Mouse (Mus musculus) neural tube, embryonic 13.5 days (tissue): ENCODE data around the gene Tma7. TPM values are rescaled to one million over a fixed set of nuclear protein-coding genes. Genes with fewer than 3 reads are reported as not detected.

Source experiments
- ATAC-seq: fragments of 200-750 bp; cut with Nextera tagmentation; 2 replicates; pipeline ENCODE4 v1.8.0; 2017; ENCODE audit warnings: low read depth, mild to moderate bottlenecking, moderate TSS enrichment, moderate library complexity
- H3K27ac ChIP-seq: fragments of 300-500 bp; sonication (generic); replicated peaks from 2 replicates; pipeline ENCODE4 v1.5.1; 2015; ENCODE audit warnings: moderate library complexity, mild to moderate bottlenecking, inconsistent platforms
- H3K27me3 ChIP-seq: fragments of 300-500 bp; sonication (generic); 2 replicates; pipeline ENCODE4 v1.6.1; 2015; ENCODE audit warnings: mild to moderate bottlenecking, inconsistent platforms
- H3K36me3 ChIP-seq: fragments of 300-500 bp; sonication (generic); 2 replicates; pipeline ENCODE4 v1.6.1; 2015; ENCODE audit warnings: mild to moderate bottlenecking, inconsistent platforms
- H3K4me1 ChIP-seq: fragments of 300-500 bp; sonication (generic); replicated peaks from 2 replicates; pipeline ENCODE4 v1.6.1; 2015; ENCODE audit warnings: inconsistent platforms
- H3K4me2 ChIP-seq: fragments of 300-500 bp; sonication (generic); 2 replicates; pipeline ENCODE4 v1.6.1; 2015; ENCODE audit warnings: inconsistent platforms, mild to moderate bottlenecking, moderate library complexity
- H3K4me3 ChIP-seq: fragments of 300-500 bp; sonication (generic); 2 replicates; pipeline ENCODE4 v1.5.1; 2015; ENCODE audit warnings: mild to moderate bottlenecking, inconsistent platforms
- H3K9ac ChIP-seq: fragments of 300-500 bp; sonication (generic); 2 replicates; pipeline ENCODE4 v1.6.1; 2015; ENCODE audit warnings: moderate library complexity, mild to moderate bottlenecking, inconsistent platforms
- H3K9me3 ChIP-seq: fragments of 300-500 bp; sonication (generic); 2 replicates; pipeline ENCODE4 v1.6.1; 2016; ENCODE audit warnings: inconsistent platforms
- WGBS: fragments of 180-500 bp; shearing (Covaris S2); methylation state at CpG from one replicate; pipeline ENCODE4 v1.1.7; 2015; 5-methylcytosine and 5-hydroxymethylcytosine counted together
- polyA plus RNA-seq: library from polyadenylated mRNA; unstranded; fragments of >200 nt; fragmentation: Nextera tagmentation; extraction: Ambion mirVana; gene quantifications from 2 replicates; pipeline ENCODE4 v1.2.1, GENCODE M21; 2015

Gene Tma7
- polyA plus RNA-seq, 1 experiment from 2014 or later, result 792 TPM

DNA sequence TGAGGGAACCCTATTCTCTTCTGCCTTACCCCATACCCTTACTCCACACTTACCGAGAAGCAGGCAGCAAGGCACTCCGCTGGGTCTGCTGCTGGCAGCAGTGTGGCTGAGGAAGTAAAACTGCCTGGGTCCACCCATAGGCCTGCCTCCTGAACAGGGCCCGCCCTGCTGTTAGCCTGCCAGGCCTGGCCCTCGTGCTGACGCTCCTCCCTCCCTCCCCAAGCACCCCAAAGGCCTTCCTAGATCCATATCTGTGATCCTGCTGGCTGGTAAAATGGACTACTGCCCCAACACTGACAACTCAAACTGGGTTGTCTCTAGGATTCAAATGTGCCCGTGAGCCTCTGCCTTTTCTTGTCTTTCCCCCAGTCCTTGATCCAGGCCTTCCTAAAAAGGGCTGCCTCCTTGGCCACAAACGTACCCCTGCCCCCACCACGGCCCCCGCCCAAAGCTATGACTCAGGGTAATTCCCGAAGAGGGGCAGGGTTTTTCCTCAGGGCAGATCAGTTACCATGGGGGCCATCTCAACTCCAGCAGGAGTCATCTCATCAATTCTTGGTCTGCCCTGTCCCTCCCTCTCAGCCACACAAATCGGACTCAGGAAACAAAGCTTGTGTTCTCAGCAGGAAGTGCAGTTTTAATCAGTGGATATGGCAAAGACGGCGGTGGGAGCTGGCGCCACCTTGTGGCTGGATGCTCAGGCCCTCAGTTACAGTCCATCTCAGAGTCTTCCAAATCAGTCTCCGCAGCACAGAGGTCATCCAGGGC is 23.1 kb downstream of the Tma7 start, which contains the start of gene Trex1:
TSS of gene Trex1 (minus strand) at position 599 of the 768 bp plus-strand sequence.
- peak within 1 kb of the TSS; percentile 75 for H3K9ac ChIP-seq
- peaks cover 25% of the 10 kb centered on the region for H3K4me1 ChIP-seq
- peak within 1 kb of the TSS; percentile 91 for H3K27ac ChIP-seq
- H3K27me3 ChIP-seq, result no peaks in the 10 kb centered on the region
- peak within 1 kb of the TSS; percentile 38 for H3K4me3 ChIP-seq
- ATAC-seq, result peak; percentile 79
- WGBS, result 22% methylated on average over 15 of the region's 15 CpGs
- H3K4me2 ChIP-seq, result peak within 1 kb of the TSS; percentile 61
- H3K9me3 ChIP-seq, result no peaks in the 10 kb centered on the region
- H3K36me3 ChIP-seq, result peaks cover 75% of the 10 kb centered on the region

DNA sequence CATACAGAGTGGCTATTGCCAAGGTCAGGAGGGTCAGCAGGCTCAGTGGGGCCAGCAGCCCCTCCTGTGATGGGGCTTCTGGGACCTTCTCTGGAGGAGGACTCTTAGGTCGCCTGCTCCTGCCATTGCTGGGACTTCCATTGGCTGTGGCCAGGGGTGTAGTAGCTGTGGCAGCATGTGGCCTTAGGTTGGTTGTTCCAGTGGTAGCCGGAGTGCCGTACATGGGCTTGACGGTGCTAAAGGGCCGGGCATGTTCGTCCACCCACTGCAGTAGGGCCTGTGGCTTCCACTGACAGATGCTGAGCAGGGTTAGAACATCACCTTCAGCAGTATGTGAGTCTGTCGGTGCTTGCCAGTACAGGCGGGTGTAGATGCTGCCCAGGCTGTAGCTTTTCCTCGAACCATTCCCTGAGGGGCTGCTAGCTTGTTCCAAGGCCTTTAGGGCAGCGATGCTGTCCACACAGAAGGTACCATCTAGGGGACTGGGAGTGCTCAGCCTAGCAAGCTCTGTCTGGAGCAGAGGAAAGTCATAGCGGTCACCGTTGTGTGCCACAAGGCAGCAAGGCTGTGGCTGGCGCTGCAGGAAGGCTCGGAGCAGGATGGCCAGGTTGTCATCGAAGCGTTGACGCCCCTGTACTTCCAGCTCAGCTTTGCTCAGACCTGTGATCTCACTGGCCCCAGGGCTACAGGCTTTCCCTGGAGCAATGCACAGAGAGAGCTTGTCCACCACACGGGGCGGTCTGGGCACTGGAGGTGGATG is 24.2 kb downstream of the Tma7 start:
- H3K36me3 ChIP-seq, result peaks cover 63% of the 10 kb centered on the region
- no peak overlapping the region for H3K27ac ChIP-seq
- WGBS, result 93% methylated on average over 19 of the region's 19 CpGs
- H3K4me2 ChIP-seq, result peak overlapping the region; percentile 61
- peak overlapping the region; percentile 38; the same call in 1 of the 2 replicates for H3K4me3 ChIP-seq
- peak overlapping the region; percentile 75 for H3K9ac ChIP-seq
- H3K4me1 ChIP-seq, result peaks cover 25% of the 10 kb centered on the region
- no peak for ATAC-seq
- H3K27me3 ChIP-seq, result no peaks in the 10 kb centered on the region
- no peaks in the 10 kb centered on the region for H3K9me3 ChIP-seq

DNA sequence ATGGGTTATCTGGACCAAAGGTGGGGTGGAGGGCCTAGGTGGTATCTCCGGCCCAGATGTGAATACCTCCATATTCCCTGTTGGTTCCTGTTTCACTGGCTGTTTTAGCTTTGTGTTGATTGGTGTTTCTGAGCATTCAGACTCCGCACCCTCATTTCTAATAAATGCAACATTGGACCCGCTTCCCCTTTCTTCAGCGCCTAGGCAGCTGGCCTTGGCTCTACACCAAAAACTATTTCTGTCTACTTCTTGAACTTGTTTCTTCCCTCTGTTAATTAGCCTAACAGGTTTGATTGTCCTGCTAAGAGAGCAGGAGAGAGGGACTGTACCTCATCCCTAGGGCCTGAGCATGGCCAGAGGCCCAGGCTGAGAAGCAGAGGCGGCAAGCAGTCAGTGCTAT is 24.8 kb downstream of the Tma7 start:
- WGBS, result 97% methylated on average over 5 of the region's 5 CpGs
- no peak overlapping the region for H3K4me3 ChIP-seq
- H3K4me1 ChIP-seq, result peaks cover 25% of the 10 kb centered on the region
- no peaks in the 10 kb centered on the region for H3K27me3 ChIP-seq
- no peak overlapping the region for H3K9ac ChIP-seq
- peaks cover 57% of the 10 kb centered on the region for H3K36me3 ChIP-seq
- H3K27ac ChIP-seq, result no peak overlapping the region
- H3K9me3 ChIP-seq, result no peaks in the 10 kb centered on the region
- no peak for ATAC-seq
- H3K4me2 ChIP-seq, result no peak overlapping the region

DNA sequence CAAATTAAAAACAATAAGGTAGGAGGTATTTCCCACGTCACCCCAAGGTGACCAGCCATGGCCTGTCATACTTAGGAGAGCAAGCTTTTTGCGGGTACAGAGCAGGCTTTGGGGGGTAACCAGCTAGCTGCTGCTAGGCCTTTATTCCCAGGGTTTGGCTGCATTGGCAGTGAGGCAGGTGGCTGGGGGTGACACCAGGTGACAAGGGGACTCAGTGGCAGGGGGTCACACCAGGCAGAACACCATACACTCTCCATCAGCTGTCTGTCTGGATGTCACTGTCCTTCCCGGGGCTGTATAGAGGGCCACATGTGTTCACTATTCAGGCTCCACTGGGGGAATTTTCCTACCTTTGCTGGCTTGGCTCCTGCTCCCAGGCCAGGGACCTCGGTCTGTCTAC is 25.5 kb downstream of the Tma7 start:
- peaks cover 25% of the 10 kb centered on the region for H3K4me1 ChIP-seq
- no peak overlapping the region for H3K4me3 ChIP-seq
- no peaks in the 10 kb centered on the region for H3K27me3 ChIP-seq
- WGBS, result 89% methylated on average over 4 of the region's 4 CpGs
- no peak overlapping the region for H3K9ac ChIP-seq
- peaks cover 51% of the 10 kb centered on the region for H3K36me3 ChIP-seq
- H3K4me2 ChIP-seq, result no peak overlapping the region
- H3K27ac ChIP-seq, result no peak overlapping the region
- no peaks in the 10 kb centered on the region for H3K9me3 ChIP-seq
- no peak for ATAC-seq

DNA sequence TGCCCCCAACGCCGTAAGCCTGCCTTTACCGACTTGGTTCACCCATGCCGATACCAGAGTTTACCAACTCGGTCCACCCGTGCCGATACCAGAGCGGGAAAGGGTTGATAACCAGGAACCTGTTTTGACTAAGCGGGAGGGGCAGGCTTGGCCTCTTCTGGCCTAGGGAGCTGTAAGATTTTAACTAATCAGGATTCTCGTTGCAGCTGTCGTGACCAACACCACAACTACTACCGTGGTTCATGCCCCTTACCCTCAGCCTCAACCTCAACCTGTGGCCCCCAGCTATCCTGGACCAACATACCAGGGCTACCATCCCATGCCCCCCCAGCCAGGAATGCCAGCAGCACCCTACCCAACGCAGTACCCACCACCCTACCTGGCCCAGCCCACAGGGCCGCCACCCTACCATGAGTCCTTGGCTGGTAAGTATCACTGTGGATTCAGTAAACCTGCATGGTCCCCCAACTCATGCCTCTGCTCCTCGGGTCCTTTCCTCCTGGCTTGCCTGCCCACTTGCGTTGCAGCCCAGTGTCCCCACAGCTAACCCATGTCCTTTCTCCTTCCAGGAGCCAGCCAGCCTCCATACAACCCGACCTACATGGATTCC is 26.2 kb downstream of the Tma7 start:
- ATAC-seq, result no peak
- Histone ChIP-seq H3K4me2 (no peak overlapping the region), H3K36me3 (peaks cover 47% of the 10 kb centered on the region), H3K4me3 (no peak overlapping the region), H3K9me3 (no peaks in the 10 kb centered on the region), H3K27ac (no peak overlapping the region), H3K9ac (no peak overlapping the region), H3K27me3 (no peaks in the 10 kb centered on the region), H3K4me1 (peaks cover 25% of the 10 kb centered on the region)
- WGBS, result 91% methylated on average over 17 of the region's 17 CpGs

DNA sequence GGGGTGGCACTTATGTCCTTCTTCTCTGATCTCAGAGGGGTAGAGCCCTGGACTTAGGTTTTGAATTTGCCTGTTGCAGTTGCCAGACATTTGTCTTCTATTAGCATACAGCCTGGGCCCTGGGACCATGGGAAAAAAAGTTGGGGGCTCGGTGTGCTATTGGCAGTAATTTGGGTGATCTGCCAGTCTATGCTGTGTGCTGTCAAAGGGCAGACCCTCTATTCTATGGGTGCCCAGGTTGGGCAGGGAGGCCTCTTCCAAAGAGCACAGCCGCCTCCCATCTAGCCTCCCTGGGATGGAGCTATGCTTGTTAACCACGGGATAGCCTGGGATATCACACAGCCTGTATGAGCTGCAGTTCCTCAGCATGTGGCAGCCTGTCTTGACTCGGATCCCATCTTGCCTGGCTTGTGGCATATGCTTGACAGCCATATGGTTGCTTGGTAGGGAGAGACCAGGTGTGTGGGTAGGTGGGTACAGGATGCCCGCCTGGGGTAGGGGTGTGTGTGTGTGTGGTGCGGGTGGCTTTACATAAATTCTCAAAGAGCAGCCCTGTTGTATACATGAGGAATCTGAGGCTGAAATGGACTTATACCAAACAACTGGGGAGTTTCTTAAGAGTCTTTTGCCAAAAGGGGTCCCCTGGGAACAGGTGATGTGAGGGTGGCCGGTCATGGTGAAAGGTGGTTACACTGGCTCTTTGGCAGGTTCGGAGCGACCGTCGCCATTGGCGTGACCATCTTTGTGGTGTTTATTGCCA is 26.9 kb downstream of the Tma7 start:
- WGBS, result 89% methylated on average over 12 of the region's 12 CpGs
- Histone ChIP-seq H3K27me3 (no peaks in the 10 kb centered on the region), H3K27ac (peak overlapping the region; percentile 75), H3K4me2 (peak overlapping the region; percentile 55), H3K4me1 (peaks cover 25% of the 10 kb centered on the region), H3K36me3 (peaks cover 39% of the 10 kb centered on the region), H3K9ac (peak overlapping the region; percentile 60), H3K4me3 (peak overlapping the region; percentile 32), H3K9me3 (no peaks in the 10 kb centered on the region)
- ATAC-seq, result no peak

DNA sequence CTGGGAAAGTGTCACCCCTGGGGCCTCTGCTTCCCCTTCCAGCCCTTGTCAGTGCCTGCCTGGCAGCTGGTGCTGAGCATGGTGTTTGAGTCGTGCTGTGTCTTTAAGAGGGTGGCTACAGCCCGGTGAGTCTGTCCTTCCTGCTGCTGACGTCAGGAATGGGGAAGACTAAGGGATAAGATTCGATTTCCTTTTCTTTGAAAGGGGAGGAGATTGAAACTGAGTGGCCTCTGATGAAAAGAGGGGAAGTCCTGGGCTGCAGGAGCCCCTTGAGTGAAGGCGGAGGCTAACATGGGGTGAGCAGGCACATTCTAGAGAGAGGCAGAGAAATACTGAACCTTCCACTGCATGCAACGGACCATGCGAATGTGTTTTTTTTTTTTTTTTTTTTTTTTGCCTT is 27.7 kb downstream of the Tma7 start:
- H3K36me3 ChIP-seq, result peaks cover 32% of the 10 kb centered on the region
- H3K27ac ChIP-seq, result peak overlapping the region; percentile 75
- no peaks in the 10 kb centered on the region for H3K27me3 ChIP-seq
- no peaks in the 10 kb centered on the region for H3K9me3 ChIP-seq
- peak overlapping the region; percentile 60 for H3K9ac ChIP-seq
- WGBS, result 16% methylated on average over 6 of the region's 7 CpGs
- H3K4me1 ChIP-seq, result peaks cover 25% of the 10 kb centered on the region
- H3K4me2 ChIP-seq, result peak overlapping the region; percentile 55
- ATAC-seq, result peak; percentile 76
- H3K4me3 ChIP-seq, result peak overlapping the region; percentile 32

DNA sequence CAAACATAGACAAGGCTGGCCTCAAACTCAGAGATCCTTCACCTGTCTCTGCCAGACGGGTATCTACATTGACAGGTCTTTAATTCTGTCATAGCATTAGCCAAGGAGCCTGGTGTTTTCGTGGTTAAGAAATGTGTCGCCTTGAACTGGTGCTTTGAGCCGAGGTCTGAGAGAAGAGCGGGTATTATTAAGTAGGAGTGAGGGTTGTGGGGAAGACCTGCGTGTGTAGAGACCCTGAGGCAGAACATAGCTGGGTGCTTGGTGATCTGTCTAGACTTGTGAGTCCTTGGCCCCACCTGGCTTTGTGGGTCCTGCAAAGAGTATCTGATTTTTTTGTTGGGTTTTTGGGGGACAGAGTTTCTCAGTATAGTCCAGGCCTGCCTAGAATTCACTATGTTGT is 28.5 kb downstream of the Tma7 start:
- H3K4me1 ChIP-seq, result peaks cover 18% of the 10 kb centered on the region

DNA sequence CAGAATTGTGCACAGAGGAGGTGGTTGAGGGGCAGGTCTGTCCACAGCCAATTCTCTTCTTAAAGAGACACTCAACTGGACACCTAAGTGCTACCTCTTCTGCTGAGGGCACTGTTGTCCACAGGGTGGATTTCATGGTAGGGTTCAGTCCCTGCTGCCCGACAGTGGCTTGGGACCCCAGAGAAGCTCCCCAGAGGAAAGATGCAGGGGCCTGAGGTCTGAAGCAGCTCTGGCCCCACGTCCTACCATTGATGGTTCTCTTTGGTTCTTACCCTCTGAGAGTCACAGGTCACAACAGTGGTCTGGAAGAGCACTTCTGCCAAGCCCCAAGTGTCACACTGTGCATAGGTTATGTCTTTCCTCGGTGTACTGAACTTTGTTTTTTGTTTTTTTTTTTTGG is 29.0 kb downstream of the Tma7 start:
- ATAC-seq, result no peak
- no peaks in the 10 kb centered on the region for H3K27me3 ChIP-seq
- H3K4me2 ChIP-seq, result no peak overlapping the region
- peaks cover 13% of the 10 kb centered on the region for H3K4me1 ChIP-seq
- H3K9me3 ChIP-seq, result no peaks in the 10 kb centered on the region
- peaks cover 25% of the 10 kb centered on the region for H3K36me3 ChIP-seq
- no peak overlapping the region for H3K27ac ChIP-seq
- no peak overlapping the region for H3K4me3 ChIP-seq
- 76% methylated on average over 3 of the region's 3 CpGs for WGBS
- H3K9ac ChIP-seq, result no peak overlapping the region

More for the DNA sequence above, 28.5 kb downstream of the Tma7 start:
- Histone ChIP-seq H3K9me3 (no peaks in the 10 kb centered on the region), H3K9ac (no peak overlapping the region), H3K4me3 (no peak overlapping the region), H3K27me3 (no peaks in the 10 kb centered on the region), H3K36me3 (peaks cover 30% of the 10 kb centered on the region), H3K27ac (no peak overlapping the region), H3K4me2 (no peak overlapping the region)
- 76% methylated on average over 6 of the region's 6 CpGs for WGBS
- no peak for ATAC-seq

DNA sequence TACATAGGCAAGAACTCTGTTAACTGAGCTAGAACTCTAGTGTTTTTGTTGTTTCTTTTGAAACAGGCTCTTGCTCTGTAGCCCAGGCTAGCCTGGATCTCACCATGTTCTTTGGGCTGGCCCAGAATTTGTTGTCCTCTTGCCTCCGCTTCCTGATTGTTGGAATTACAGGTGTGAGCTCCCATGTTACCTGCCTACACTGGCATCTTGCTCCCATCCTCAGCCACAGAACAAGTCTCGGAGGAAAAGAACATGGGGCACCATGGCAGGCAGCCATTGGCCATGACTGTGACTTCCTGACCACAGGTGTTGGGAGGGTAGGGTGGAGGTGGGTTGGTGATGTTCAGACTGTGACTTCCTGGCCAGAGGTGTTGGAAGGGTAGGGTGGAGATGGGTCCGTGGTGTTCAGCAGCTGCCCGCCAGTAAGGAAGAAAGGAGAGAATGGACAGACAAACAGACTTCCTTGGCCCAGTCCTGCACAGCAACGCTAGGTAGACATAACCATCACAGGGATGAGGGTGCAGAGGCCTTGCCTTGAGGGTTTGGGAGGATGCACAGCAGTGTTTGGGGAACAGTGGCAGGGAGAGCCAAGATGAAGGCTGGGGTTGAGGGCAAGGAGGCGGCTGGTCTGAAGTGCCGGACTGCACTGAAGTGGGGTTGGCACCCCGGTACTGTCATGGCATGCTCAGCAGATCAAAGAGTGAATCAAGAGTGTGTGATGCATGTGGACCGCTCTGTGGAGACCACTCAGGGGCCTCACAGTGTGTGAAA is 29.7 kb downstream of the Tma7 start:
- ATAC-seq, result no peak
- WGBS, result 89% methylated on average over 9 of the region's 9 CpGs

More for the DNA sequence above, 29.7 kb downstream of the Tma7 start:
- Histone ChIP-seq H3K36me3 (peaks cover 18% of the 10 kb centered on the region), H3K4me2 (no peak overlapping the region), H3K9ac (no peak overlapping the region), H3K4me3 (no peak overlapping the region), H3K27ac (no peak overlapping the region), H3K27me3 (no peaks in the 10 kb centered on the region), H3K4me1 (peaks cover 13% of the 10 kb centered on the region), H3K9me3 (no peaks in the 10 kb centered on the region)
